Mouse (Mus musculus) stomach, postnatal 0 days (tissue): ENCODE measurements around the gene Defb23.

Experiments used
- CTCF ChIP-seq: IDR thresholded peaks from 2 replicates; pipeline ENCODE4 v1.5.1; 2016; ENCODE audit warnings: antibody characterized with exemption, low read depth, mild to moderate bottlenecking, moderate library complexity
- EP300 ChIP-seq: optimal IDR thresholded peaks from 2 replicates; pipeline ENCODE3; 2016; ENCODE audit warnings: antibody characterized with exemption

DNA sequence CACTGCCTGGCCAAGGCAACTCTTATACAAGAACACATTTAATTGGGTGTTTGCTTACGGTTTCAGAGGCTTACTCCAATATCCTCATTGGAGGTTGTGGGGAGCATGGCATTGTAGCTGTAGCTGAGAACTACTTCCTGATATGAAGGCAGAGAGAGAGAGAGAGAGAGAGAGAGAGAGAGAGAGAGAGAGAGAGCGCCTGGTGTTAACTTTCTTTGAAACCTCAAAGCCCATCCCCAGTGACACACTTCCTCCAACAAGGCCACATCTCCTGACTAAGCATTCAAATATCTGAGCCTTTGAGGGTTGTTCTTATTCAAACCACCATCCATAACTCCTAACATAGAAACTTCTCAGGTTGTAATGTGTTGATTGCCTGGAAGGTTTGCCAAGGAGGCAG is 39.5 kb upstream of the Defb23 start:
- TF ChIP-seq CTCF, result no peak
- no peak for TF ChIP-seq EP300
